Mouse (Mus musculus) neural tube, embryonic 15.5 days (tissue): ENCODE data around the gene Armc2. TPM values are rescaled to one million over a fixed set of nuclear protein-coding genes. Genes with fewer than 3 reads are reported as not detected.

Experiments used
- ATAC-seq: fragments of 200-750 bp; cut with Nextera tagmentation; 2 replicates; pipeline ENCODE4 v1.8.0; 2017; ENCODE audit warnings: mild to moderate bottlenecking, moderate TSS enrichment, moderate library complexity; ENCODE audit not compliant: low FRiP score
- H3K27ac ChIP-seq: fragments of 300-500 bp; sonication (generic); replicated peaks from 2 replicates; pipeline ENCODE4 v1.5.1; 2015; ENCODE audit warnings: mild to moderate bottlenecking, inconsistent platforms
- H3K27me3 ChIP-seq: fragments of 300-500 bp; sonication (generic); replicated peaks from 2 replicates; pipeline ENCODE4 v1.6.1; 2015; ENCODE audit warnings: inconsistent platforms
- H3K36me3 ChIP-seq: fragments of 300-500 bp; sonication (generic); 2 replicates; pipeline ENCODE4 v1.6.1; 2015; ENCODE audit warnings: inconsistent platforms
- H3K4me1 ChIP-seq: fragments of 300-500 bp; sonication (generic); 2 replicates; pipeline ENCODE4 v1.6.1; 2015; ENCODE audit warnings: inconsistent platforms
- H3K4me2 ChIP-seq: fragments of 300-500 bp; sonication (generic); 2 replicates; pipeline ENCODE4 v1.6.1; 2015; ENCODE audit warnings: inconsistent platforms, mild to moderate bottlenecking, moderate library complexity
- H3K4me3 ChIP-seq: fragments of 300-500 bp; sonication (generic); replicated peaks from 2 replicates; pipeline ENCODE4 v1.5.1; 2015; ENCODE audit warnings: mild to moderate bottlenecking, inconsistent platforms
- H3K9ac ChIP-seq: fragments of 300-500 bp; sonication (generic); replicated peaks from 2 replicates; pipeline ENCODE4 v1.6.1; 2015; ENCODE audit warnings: mild to moderate bottlenecking, inconsistent platforms
- H3K9me3 ChIP-seq: fragments of 300-500 bp; sonication (generic); replicated peaks from 2 replicates; pipeline ENCODE4 v1.6.1; 2016; ENCODE audit warnings: inconsistent platforms
- WGBS: fragments of 180-500 bp; shearing (Covaris S2); methylation state at CpG from one replicate; pipeline ENCODE4 v1.1.7; 2015; ENCODE audit warnings: mixed read lengths; 5-methylcytosine and 5-hydroxymethylcytosine counted together
- polyA plus RNA-seq: library from polyadenylated mRNA; unstranded; fragments of >200 nt; fragmentation: Nextera tagmentation; extraction: Ambion mirVana; gene quantifications from 2 replicates; pipeline ENCODE4 v1.2.1, GENCODE M21; 2015

The Armc2 gene
- polyA plus RNA-seq, 1 experiment from 2014 or later = 10.2 TPM

DNA sequence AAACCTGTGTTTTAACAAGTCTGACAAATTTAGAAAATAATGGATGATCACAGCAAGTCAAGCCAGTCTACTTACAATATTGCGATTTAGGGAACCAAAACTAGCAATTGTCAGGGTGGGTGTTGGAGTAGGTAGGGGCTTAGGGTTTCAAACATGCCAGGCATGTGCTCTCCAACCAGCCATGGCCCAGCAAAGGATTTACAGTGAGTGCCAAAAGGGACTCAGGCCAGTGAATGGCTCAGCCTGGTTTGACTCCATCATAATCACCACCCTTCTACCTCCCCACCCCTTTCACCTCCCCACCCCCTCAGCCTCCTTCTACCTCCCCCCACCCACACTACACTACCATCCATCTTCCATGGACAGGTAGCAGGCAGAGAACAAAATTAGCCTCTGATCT, 138.6 kb downstream of the Armc2 start:
- H3K4me1 ChIP-seq = peaks cover 7% of the 10 kb centered on the region; the same call in 1 of the 2 replicates

DNA sequence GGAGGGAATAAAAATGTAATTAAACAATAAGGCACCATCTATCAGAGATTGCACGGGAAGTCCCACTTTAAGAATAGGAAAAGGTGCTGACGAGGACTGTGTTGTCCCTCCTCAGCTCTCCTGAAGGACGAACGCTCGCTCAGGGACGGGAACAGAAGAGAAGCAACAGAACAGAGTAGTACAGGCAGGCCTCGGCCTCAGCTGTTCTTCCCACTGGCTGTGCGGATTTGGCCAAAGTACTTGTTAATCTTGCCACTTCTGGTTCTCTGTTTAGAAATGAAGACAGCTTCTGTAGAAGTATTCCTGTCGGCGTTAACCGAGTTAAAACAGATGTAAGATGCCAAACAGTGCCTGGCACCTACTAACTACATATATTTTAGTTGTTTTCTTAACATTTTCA, 139.9 kb downstream of the Armc2 start:
- Histone ChIP-seq H3K4me3 (no peak overlapping the region), H3K27me3 (no peaks in the 10 kb centered on the region), H3K9me3 (no peaks in the 10 kb centered on the region), H3K4me2 (no peak overlapping the region), H3K27ac (no peak overlapping the region), H3K36me3 (no peaks in the 10 kb centered on the region), H3K4me1 (peaks cover 7% of the 10 kb centered on the region; the same call in 1 of the 2 replicates), H3K9ac (no peak overlapping the region)
- ATAC-seq = no peak
- 90% methylated on average over 11 of the region's 11 CpGs for WGBS

More for the DNA sequence above, 138.6 kb downstream of the Armc2 start:
- no peaks in the 10 kb centered on the region for H3K9me3 ChIP-seq
- no peak overlapping the region for H3K27ac ChIP-seq
- no peak overlapping the region for H3K4me3 ChIP-seq
- H3K36me3 ChIP-seq = no peaks in the 10 kb centered on the region
- no peak for ATAC-seq
- no peak overlapping the region for H3K4me2 ChIP-seq
- no peak overlapping the region for H3K9ac ChIP-seq
- no peaks in the 10 kb centered on the region for H3K27me3 ChIP-seq
- WGBS = 88% methylated on average over 1 of the region's 1 CpGs

DNA sequence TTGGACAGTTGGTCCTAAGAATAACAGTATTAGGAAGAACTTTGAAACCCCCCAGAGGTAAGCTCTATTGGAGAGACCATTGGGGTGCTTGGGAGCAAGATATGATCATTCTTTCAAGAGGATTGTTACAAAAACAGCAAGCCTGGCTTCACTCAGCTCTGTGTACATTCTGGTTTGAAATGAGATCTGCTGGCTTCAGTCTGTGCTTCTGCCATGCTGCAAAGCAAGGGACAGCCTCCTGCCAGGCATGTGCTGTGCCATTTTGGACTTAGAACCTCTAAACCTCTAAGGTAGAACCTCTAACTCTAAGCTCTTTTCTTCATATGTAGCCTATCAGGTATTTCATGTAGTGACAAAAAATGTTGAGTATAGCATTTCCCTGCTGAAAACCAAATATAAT, 142.6 kb downstream of the Armc2 start:
- Histone ChIP-seq H3K9ac (no peak overlapping the region), H3K4me1 (no peaks in the 10 kb centered on the region), H3K27me3 (no peaks in the 10 kb centered on the region), H3K27ac (no peak overlapping the region), H3K4me2 (no peak overlapping the region), H3K9me3 (no peaks in the 10 kb centered on the region), H3K36me3 (no peaks in the 10 kb centered on the region), H3K4me3 (no peak overlapping the region)
- no peak for ATAC-seq

DNA sequence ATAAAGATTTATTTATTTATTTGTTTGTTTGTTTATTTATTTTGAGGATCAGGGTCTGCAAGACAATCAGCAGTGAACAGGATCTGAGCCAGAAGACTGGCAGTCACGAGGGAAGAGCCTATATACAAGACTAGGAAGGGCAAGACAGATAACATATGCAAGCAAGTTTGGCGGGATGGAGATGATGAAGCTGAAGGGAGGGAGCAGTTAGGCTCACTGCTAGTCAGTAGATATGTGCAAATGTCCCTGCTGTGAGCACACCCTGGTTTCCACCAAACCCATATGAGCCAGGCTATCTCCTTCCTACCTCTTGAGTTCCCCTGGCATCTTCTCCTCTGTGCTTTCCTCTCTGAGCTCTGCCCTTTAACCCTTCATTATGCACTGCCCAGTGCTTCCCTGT, 146.7 kb downstream of the Armc2 start:
- Histone ChIP-seq H3K4me1 (peaks cover 10% of the 10 kb centered on the region; the same call in 1 of the 2 replicates), H3K9ac (no peak overlapping the region), H3K27me3 (no peaks in the 10 kb centered on the region)

DNA sequence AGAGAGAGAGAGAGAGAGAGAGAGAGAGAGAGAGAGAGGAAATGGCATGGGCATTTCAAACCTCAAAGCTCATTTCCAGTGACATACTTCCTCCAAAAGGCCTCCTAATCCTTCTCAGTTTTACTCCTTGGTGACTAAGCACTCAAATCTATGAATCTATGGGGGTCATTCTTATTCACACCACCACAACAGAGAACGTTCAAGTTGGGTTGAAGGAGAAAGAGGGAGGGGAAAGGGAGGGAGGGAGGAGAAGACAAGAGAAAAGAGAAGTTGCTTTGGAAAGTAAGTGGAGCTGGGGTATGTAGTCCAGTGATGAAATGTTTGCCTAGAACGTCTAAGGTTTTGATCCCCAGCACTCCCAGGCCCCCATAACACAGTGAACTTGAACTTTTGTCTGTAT, 148.1 kb downstream of the Armc2 start:
- H3K27me3 ChIP-seq = no peaks in the 10 kb centered on the region
- H3K9ac ChIP-seq = no peak overlapping the region
- no peak overlapping the region for H3K4me2 ChIP-seq
- H3K4me1 ChIP-seq = peaks cover 19% of the 10 kb centered on the region; the same call in 1 of the 2 replicates
- H3K4me3 ChIP-seq = no peak overlapping the region
- no peak for ATAC-seq
- H3K27ac ChIP-seq = no peak overlapping the region
- no peaks in the 10 kb centered on the region for H3K9me3 ChIP-seq
- H3K36me3 ChIP-seq = no peaks in the 10 kb centered on the region
- 64% methylated on average over 2 of the region's 2 CpGs for WGBS

More for the DNA sequence above, 146.7 kb downstream of the Armc2 start:
- no peak for ATAC-seq
- Histone ChIP-seq H3K36me3 (no peaks in the 10 kb centered on the region), H3K27ac (no peak overlapping the region), H3K4me2 (no peak overlapping the region), H3K9me3 (no peaks in the 10 kb centered on the region), H3K4me3 (no peak overlapping the region)
- 75% methylated on average over 2 of the region's 2 CpGs for WGBS

DNA sequence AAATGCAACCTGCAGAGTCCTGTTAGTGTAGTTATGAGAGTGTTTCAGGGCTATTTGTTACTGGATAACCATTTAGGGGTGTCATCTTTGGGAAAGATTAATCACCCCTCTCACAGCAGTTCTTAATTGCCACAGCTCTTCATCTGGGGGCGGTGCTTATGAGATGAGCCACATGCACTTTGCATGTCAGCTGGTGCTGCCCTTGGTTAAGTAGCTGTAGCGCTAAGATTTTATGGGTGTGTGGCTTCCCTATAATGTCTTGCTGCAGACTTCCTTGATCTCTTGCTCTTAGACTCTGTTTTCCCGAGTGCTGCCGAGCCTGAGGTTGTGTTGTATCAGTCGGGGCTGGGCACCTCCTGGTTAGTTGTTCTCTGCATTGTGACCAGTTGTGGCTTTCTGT, 150.3 kb downstream of the Armc2 start:
- H3K4me2 ChIP-seq = no peak overlapping the region
- H3K4me1 ChIP-seq = peaks cover 19% of the 10 kb centered on the region; the same call in 1 of the 2 replicates
- 72% methylated on average over 5 of the region's 5 CpGs for WGBS
- H3K4me3 ChIP-seq = no peak overlapping the region
- no peaks in the 10 kb centered on the region for H3K9me3 ChIP-seq
- no peak overlapping the region for H3K9ac ChIP-seq
- no peaks in the 10 kb centered on the region for H3K27me3 ChIP-seq
- no peak for ATAC-seq
- no peaks in the 10 kb centered on the region for H3K36me3 ChIP-seq
- H3K27ac ChIP-seq = no peak overlapping the region

DNA sequence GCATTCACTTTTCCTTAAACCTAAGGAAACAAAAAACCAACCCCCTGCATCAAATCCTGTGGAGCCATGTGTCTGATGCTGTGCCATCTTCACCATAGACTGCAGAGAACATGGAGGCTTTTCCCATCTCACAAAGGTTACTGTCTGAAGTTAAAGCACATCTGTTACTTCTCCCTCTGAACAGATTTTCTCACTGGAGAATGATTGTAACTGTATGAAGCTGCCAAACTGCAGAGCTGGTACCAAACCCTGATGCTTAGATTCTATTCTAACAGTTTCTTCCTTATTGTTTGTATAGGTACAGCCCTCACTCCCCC, 151.4 kb downstream of the Armc2 start:
- Histone ChIP-seq H3K4me2 (no peak overlapping the region), H3K4me1 (peaks cover 19% of the 10 kb centered on the region; the same call in 1 of the 2 replicates), H3K9ac (no peak overlapping the region), H3K27ac (peak overlapping the region; percentile 7; the same call in 1 of the 2 replicates), H3K27me3 (no peaks in the 10 kb centered on the region), H3K4me3 (no peak overlapping the region), H3K9me3 (no peaks in the 10 kb centered on the region), H3K36me3 (no peaks in the 10 kb centered on the region)
- no peak for ATAC-seq

DNA sequence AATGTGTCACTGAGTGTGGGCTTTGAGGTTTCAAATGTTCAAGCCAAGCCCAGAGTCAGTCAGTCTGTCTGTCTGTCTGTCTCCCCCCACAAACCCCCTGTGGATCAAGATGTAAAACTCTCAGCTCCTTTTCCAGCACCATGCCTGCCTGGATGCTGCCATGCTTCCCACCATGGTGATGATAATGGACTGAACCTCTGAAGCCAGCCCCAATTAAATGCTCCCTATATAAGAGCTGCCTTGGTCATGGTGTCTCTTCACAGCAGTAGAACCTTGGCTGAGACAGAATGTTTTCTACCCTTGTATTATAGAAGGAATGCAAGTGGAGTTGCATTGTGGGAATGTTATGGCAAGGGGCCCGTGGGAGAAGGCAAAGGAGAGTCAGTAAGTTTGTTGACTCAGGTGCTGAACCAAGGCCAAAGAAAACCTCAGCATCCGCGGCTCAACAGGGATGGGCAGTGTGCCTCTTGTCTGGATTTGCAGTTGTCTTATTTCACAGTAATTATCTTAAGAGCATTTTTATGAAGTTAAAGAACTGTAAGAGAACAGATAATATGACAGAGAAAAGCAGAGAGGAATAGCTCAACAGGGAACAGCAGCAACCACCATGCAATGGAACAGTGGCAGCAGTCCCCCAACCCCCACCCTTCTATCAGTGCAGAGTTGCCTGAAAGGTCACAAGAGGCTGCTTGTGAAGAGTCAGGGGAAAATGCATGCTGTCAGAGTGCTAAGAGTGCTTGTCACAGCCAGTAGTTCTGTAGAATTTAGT, 152.0 kb downstream of the Armc2 start:
- peaks cover 19% of the 10 kb centered on the region; the same call in 1 of the 2 replicates for H3K4me1 ChIP-seq
- ATAC-seq = no peak
- no peaks in the 10 kb centered on the region for H3K27me3 ChIP-seq
- peak overlapping the region; percentile 7; the same call in 1 of the 2 replicates for H3K27ac ChIP-seq
- H3K36me3 ChIP-seq = no peaks in the 10 kb centered on the region
- 76% methylated on average over 3 of the region's 3 CpGs for WGBS
- no peak overlapping the region for H3K4me3 ChIP-seq
- H3K9ac ChIP-seq = no peak overlapping the region
- no peaks in the 10 kb centered on the region for H3K9me3 ChIP-seq
- H3K4me2 ChIP-seq = no peak overlapping the region

Other genes starting within 250 kb of the Armc2 start
- 15.7 and 19.4 TPM in 2 replicates for gene Cep57l1, start 208.6 kb downstream of the Armc2 start, polyA plus RNA-seq
- gene Sesn1, start 208.5 kb downstream of the Armc2 start, polyA plus RNA-seq = 33.4 and 38.3 TPM in 2 replicates